ENCODE assay signal across 8 mouse cellular contexts in genomic region chr5:32784726-32785125, GRCm38 (mm10). TPM values are rescaled to one million over a fixed set of nuclear protein-coding genes. Genes with fewer than 3 reads are reported as not detected.
DNase-seq lines count a peak whose midpoint lies in the region; ATAC-seq lines count a peak whose summit lies in the region.

No protein-coding gene starts in this region.

- H3K9ac ChIP-seq in heart, embryonic 15.5 days: peak overlapping the region; percentile 68
- H3K9ac ChIP-seq in midbrain, embryonic 12.5 days (replicated peaks): peak overlapping the region; percentile 77

- peak overlapping the region; percentile 76 for H3K4me3 ChIP-seq in heart, embryonic 15.5 days
- H3K4me3 ChIP-seq in hindbrain, embryonic 10.5 days: peak overlapping the region; percentile 70
- peak overlapping the region; percentile 87 for H3K4me3 ChIP-seq in midbrain, embryonic 12.5 days

- peaks cover 10% of the 10 kb centered on the region for H3K4me1 ChIP-seq in heart, embryonic 15.5 days (replicated peaks)
- peaks cover 5% of the 10 kb centered on the region for H3K4me1 ChIP-seq in hindbrain, embryonic 10.5 days (replicated peaks)
- H3K4me1 ChIP-seq in midbrain, embryonic 12.5 days: peaks cover 5% of the 10 kb centered on the region

- no peak overlapping the region for H3K27ac ChIP-seq in heart, embryonic 15.5 days
- 0 out of 2 replicates have a peak overlapping the region, but pooled peaks have one; percentile 80 for H3K27ac ChIP-seq in hindbrain, embryonic 10.5 days
- no peak overlapping the region for H3K27ac ChIP-seq in midbrain, embryonic 12.5 days (replicated peaks)

- whole genome bisulfite sequencing in heart, embryonic 15.5 days: 22% methylated on average over 5 of the region's 5 CpGs
- 32% methylated on average over 5 of the region's 5 CpGs for WGBS in hindbrain, embryonic 10.5 days
- 30% methylated on average over 5 of the region's 5 CpGs for WGBS in midbrain, embryonic 12.5 days

- H3K36me3 ChIP-seq in heart, embryonic 15.5 days: no peaks in the 10 kb centered on the region; the same call in 1 of the 2 replicates
- peaks cover 34% of the 10 kb centered on the region for H3K36me3 ChIP-seq in hindbrain, embryonic 10.5 days
- peaks cover 4% of the 10 kb centered on the region; the same call in 1 of the 2 replicates for H3K36me3 ChIP-seq in midbrain, embryonic 12.5 days

- H3K9me3 ChIP-seq in heart, embryonic 15.5 days (replicated peaks): no peaks in the 10 kb centered on the region
- H3K9me3 ChIP-seq in hindbrain, embryonic 10.5 days: no peaks in the 10 kb centered on the region
- H3K9me3 ChIP-seq in midbrain, embryonic 12.5 days: no peaks in the 10 kb centered on the region

- DNase-seq in heart, adult 9 months (ENCODE audit: low spot score in 2 of 2): no peak
- peak; percentile 17 for DNase-seq in MEL-GATA-1-ER (ENCODE audit: extremely low read depth, low read depth)
- no peak for DNase-seq in hindbrain, embryonic 10.5 days (ENCODE audit: low spot score)
- DNase-seq in layer of hippocampus, postnatal 10 days (ENCODE audit: low spot score in 2 of 2): no peak
- DNase-seq in ovary, postnatal 10 days (ENCODE audit: low spot score): no peak

- H3K27me3 ChIP-seq in heart, embryonic 15.5 days: no peaks in the 10 kb centered on the region
- no peaks in the 10 kb centered on the region for H3K27me3 ChIP-seq in hindbrain, embryonic 10.5 days (ENCODE audit: insufficient read depth, poor library complexity, severe bottlenecking)
- H3K27me3 ChIP-seq in midbrain, embryonic 12.5 days: no peaks in the 10 kb centered on the region

- peak overlapping the region; percentile 83 for H3K4me2 ChIP-seq in heart, embryonic 15.5 days
- peak overlapping the region; percentile 76 for H3K4me2 ChIP-seq in midbrain, embryonic 12.5 days (replicated peaks)

- no peak for ATAC-seq in heart, embryonic 15.5 days (replicated peaks; ENCODE audit: insufficient number of reproducible peaks, insufficient read depth, low FRiP score, low read depth)
- ATAC-seq in midbrain, embryonic 12.5 days (ENCODE audit: low FRiP score, low read depth): no peak
- no peak for ATAC-seq in CD4-positive, CD25-positive, alpha-beta regulatory T cell, adult 4 months

RNA-seq across cellular contexts. Expression of gene Pisd, which starts 0.7 kb away (rescaled TPM):
- 38.7 and 49.8 TPM in 2 replicates for polyA plus RNA-seq in heart, embryonic 15.5 days (2015; fragmentation: Nextera tagmentation; extraction: Ambion mirVana)
- 79.6 and 88.3 TPM in 2 replicates for polyA plus RNA-seq in hindbrain, embryonic 10.5 days (2016; fragmentation: Nextera tagmentation; extraction: Ambion mirVana)
- 74.8 and 77.6 TPM in 2 replicates for polyA plus RNA-seq in midbrain, embryonic 12.5 days (2016; fragmentation: Nextera tagmentation; extraction: Ambion mirVana)
- total RNA-seq in layer of hippocampus, postnatal 10 days (2021): 10 to 100 TPM; 52.3 to 55.6 TPM
- polyA plus RNA-seq in CD4-positive, CD25-positive, alpha-beta regulatory T cell, adult 4 months (2017; shearing (Covaris generic)): 100 to 1,000 TPM in 1 of 2 experiments, 10 to 100 TPM in 1; 94.9 to 125 TPM

RNA-seq across cellular contexts. Expression of gene Gm20671, which starts 42.2 kb away (rescaled TPM):
- polyA plus RNA-seq in heart, embryonic 15.5 days (2015; fragmentation: Nextera tagmentation; extraction: Ambion mirVana): not detected in 2 replicates
- polyA plus RNA-seq in hindbrain, embryonic 10.5 days (2016; fragmentation: Nextera tagmentation; extraction: Ambion mirVana): not detected in 2 replicates
- not detected in 2 replicates for polyA plus RNA-seq in midbrain, embryonic 12.5 days (2016; fragmentation: Nextera tagmentation; extraction: Ambion mirVana)
- total RNA-seq in layer of hippocampus, postnatal 10 days (2021): not detected
- not detected for polyA plus RNA-seq in CD4-positive, CD25-positive, alpha-beta regulatory T cell, adult 4 months (2017; shearing (Covaris generic))
